Mouse (Mus musculus): ENCODE results near the gene Mta2. TPM values are rescaled to one million over a fixed set of nuclear protein-coding genes. Genes with fewer than 3 reads are reported as not detected.

Mta2 gene
- polyA plus RNA-seq, 1 experiment from 2014 or later: 175 TPM

- Histone ChIP-seq H3K4me1 (peaks cover 27% of the 10 kb centered on the region), H3K27me3 (replicated peaks) (peaks cover 42% of the 10 kb centered on the region)
Measured at GRCm38 (mm10) chr19:8989567-8990431, 48.1 kb downstream of the Mta2 start.

GRCm38 (mm10) chr19:8990432-8991102 is 48.9 kb downstream of the Mta2 start:
- H3K4me2 ChIP-seq (replicated peaks): peak overlapping the region; percentile 93
- no peaks in the 10 kb centered on the region for H3K36me3 ChIP-seq
- peaks cover 21% of the 10 kb centered on the region for H3K4me1 ChIP-seq
- peak overlapping the region; percentile 55 for H3K4me3 ChIP-seq
- H3K9ac ChIP-seq: peak overlapping the region; percentile 60
- H3K27ac ChIP-seq: no peak overlapping the region
- WGBS: 16% methylated on average over 15 of the region's 15 CpGs
- peak; percentile 54; the same call in 1 of the 2 replicates for ATAC-seq (ENCODE audit: low FRiP score, low read depth)
- no peaks in the 10 kb centered on the region for H3K9me3 ChIP-seq
- peaks cover 42% of the 10 kb centered on the region for H3K27me3 ChIP-seq (replicated peaks)

More at GRCm38 (mm10) chr19:8989567-8990431, 48.1 kb downstream of the Mta2 start:
- H3K9me3 ChIP-seq: no peaks in the 10 kb centered on the region
- peak overlapping the region; percentile 55 for H3K4me3 ChIP-seq
- H3K9ac ChIP-seq: peak overlapping the region; percentile 60
- H3K27ac ChIP-seq: no peak overlapping the region
- ATAC-seq (ENCODE audit: low FRiP score, low read depth): peak; percentile 59
- no peaks in the 10 kb centered on the region for H3K36me3 ChIP-seq
- peak overlapping the region; percentile 93 for H3K4me2 ChIP-seq (replicated peaks)
- under 1% methylated on average over 53 of the region's 53 CpGs for WGBS

DNA sequence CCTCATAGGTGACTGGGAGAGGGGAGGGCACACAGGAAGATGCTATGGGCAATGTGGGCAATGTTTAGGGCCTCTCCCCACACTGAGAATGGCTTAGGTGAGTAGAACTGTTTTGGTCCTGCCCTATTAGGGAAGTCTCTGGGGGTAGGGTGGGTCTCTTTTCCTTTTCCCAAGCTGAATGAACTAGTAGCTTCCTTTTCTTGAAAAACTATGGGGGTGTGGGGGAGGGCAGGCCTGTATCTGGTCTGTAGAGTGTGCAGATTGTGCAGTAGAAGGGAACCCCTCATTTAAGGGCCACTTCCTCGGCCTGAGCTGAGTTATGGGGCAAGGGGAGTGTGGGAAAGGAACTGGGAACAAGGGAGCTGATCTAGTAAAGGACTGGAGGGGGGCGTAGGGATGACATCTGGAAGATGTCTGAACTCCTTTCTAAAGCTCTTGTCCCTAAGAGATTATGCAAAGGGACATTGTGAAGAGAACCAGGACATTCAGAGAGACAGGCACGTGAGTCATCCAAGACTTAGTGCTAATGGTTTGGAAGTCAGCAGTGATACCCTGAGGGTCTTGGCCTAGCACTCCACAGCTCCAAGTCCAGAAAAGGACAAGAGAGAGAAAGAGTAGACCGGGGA is 49.7 kb downstream of the Mta2 start:
- no peak for ATAC-seq (ENCODE audit: low FRiP score, low read depth)
- Histone ChIP-seq H3K4me2 (replicated peaks) (peak overlapping the region; percentile 93), H3K27me3 (replicated peaks) (peaks cover 42% of the 10 kb centered on the region), H3K9me3 (no peaks in the 10 kb centered on the region), H3K27ac (no peak overlapping the region), H3K4me3 (no peak overlapping the region), H3K36me3 (no peaks in the 10 kb centered on the region), H3K4me1 (peaks cover 21% of the 10 kb centered on the region), H3K9ac (no peak overlapping the region)
- 72% methylated on average over 4 of the region's 4 CpGs for WGBS

DNA sequence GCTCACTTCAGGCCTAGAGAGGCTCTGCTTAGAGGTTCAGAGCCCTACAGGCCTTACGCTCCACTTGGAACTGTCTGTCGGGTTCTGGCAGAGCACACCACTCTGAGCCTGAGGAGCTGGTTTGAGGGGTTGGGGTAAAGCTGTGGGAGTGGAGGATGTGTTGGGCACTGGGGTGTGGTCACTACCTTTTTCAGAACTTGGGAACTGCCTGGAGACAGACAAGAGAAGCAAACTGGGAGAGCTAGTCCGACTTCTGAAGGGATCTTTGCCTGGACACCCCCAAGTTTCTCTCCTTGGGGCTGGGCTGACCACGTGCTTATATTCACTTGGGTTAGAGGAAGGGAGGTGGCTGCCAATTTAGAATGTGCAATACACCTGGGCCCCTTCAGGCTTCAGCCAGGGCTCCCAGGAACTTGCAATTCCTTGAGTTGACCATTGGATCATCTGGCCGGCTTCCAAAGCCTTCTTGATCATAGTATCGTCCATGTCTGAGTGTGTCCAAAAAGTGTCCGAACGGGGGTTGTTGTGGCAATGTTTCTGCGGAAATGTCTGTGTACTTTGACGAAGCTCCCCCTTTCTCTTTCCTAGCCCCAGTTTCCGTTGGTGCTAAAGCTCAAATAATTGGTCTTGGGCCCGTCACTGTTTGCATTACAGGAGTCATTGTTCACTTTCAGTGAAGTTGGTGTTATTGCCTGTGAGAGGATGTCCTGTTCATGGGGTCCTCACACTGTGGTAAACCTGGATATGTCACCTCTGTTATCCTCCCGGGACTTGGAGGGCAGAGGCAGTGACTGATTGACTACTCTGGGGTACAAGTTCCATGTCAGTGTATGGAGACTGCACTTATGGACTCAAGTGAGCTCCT is 50.4 kb downstream of the Mta2 start:
- Histone ChIP-seq H3K9ac (no peak overlapping the region), H3K27me3 (replicated peaks) (peaks cover 42% of the 10 kb centered on the region), H3K9me3 (no peaks in the 10 kb centered on the region), H3K36me3 (no peaks in the 10 kb centered on the region), H3K4me2 (replicated peaks) (no peak overlapping the region), H3K4me1 (peaks cover 21% of the 10 kb centered on the region), H3K27ac (no peak overlapping the region), H3K4me3 (no peak overlapping the region)
- ATAC-seq (ENCODE audit: low FRiP score, low read depth): no peak
- 78% methylated on average over 13 of the region's 13 CpGs for WGBS

- Histone ChIP-seq H3K4me1 (peaks cover 21% of the 10 kb centered on the region), H3K27ac (no peak overlapping the region), H3K4me2 (replicated peaks) (no peak overlapping the region), H3K36me3 (no peaks in the 10 kb centered on the region), H3K9ac (no peak overlapping the region), H3K27me3 (replicated peaks) (peaks cover 35% of the 10 kb centered on the region), H3K4me3 (no peak overlapping the region), H3K9me3 (no peaks in the 10 kb centered on the region)
- no peak for ATAC-seq (ENCODE audit: low FRiP score, low read depth)
- WGBS: 27% methylated on average over 12 of the region's 12 CpGs
Measured at GRCm38 (mm10) chr19:8992769-8993624, 51.3 kb downstream of the Mta2 start.

GRCm38 (mm10) chr19:8993625-8993912 is 51.9 kb downstream of the Mta2 start:
- no peak overlapping the region for H3K4me3 ChIP-seq
- peaks cover 29% of the 10 kb centered on the region for H3K27me3 ChIP-seq (replicated peaks)
- H3K9me3 ChIP-seq: no peaks in the 10 kb centered on the region
- no peak overlapping the region for H3K27ac ChIP-seq
- ATAC-seq (ENCODE audit: low FRiP score, low read depth): no peak
- H3K36me3 ChIP-seq: no peaks in the 10 kb centered on the region
- WGBS: 47% methylated on average over 2 of the region's 2 CpGs
- H3K4me1 ChIP-seq: peaks cover 21% of the 10 kb centered on the region
- no peak overlapping the region for H3K9ac ChIP-seq
- no peak overlapping the region for H3K4me2 ChIP-seq (replicated peaks)

DNA sequence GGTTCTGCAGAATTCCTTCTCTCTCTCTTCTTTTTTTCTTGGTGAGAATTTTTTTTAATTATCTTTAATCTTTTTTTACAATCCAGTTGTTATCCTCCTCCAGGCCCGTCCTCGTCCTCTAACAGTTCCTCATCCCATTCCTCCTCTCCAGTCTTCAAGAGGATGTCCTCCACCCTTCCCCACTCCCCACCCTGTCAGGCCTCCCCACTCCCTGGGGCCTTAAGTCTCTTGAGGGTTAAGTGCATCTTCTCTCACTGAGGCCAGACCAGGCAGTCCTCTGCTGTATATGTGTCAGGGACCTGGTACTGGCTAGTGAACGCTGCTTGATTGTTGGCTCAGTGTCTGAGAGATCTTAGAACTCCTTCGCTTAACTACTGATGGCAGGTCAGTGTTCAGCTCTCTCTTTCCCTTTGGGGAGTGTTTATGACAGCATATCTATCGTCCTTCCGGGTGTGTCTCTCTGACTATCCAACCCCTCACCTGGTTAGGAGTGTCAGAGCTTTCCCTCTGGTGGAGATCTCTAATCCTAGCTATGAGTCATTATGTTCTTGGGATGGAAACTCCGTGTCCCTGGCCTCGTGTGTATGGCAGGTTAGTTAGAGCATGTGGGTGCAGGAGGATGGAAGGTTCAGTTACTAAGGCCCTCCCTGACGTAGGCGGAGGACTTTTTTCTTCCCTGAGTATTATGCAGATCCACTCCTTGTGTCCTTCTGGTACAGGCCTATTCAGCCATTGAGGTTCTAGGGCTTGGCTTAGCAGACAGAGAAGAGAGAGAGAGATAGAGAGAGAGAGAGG is 53.3 kb downstream of the Mta2 start:
- H3K4me3 ChIP-seq: no peak overlapping the region
- H3K4me1 ChIP-seq: peaks cover 8% of the 10 kb centered on the region
- no peaks in the 10 kb centered on the region for H3K9me3 ChIP-seq
- no peak overlapping the region for H3K27ac ChIP-seq
- no peak overlapping the region for H3K9ac ChIP-seq
- no peak for ATAC-seq (ENCODE audit: low FRiP score, low read depth)
- 85% methylated on average over 10 of the region's 10 CpGs for WGBS
- H3K27me3 ChIP-seq (replicated peaks): peaks cover 16% of the 10 kb centered on the region
- no peaks in the 10 kb centered on the region for H3K36me3 ChIP-seq
- H3K4me2 ChIP-seq (replicated peaks): no peak overlapping the region

DNA sequence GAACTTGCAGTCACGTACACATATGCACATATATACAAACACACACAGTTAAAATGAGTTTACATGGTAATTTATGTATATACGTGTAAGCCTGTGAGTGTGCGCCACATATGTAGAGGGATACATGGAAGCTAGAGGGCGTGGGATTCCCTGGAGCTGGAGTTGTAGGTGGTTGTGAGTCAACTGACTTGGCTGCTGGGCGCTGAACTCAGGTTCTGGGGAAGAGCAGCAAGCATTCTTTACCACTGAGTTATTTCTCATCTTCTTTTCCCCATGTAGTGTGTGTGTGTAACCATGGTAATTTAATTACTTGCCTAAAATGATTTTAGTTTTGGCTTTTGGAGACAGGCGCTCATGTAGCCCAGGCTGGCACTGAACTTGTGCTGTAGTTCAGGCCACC is 54.9 kb downstream of the Mta2 start:
- Histone ChIP-seq H3K27me3 (replicated peaks) (no peaks in the 10 kb centered on the region), H3K9ac (no peak overlapping the region), H3K4me2 (replicated peaks) (no peak overlapping the region), H3K27ac (no peak overlapping the region), H3K4me3 (no peak overlapping the region), H3K9me3 (no peaks in the 10 kb centered on the region), H3K4me1 (no peaks in the 10 kb centered on the region), H3K36me3 (no peaks in the 10 kb centered on the region)
- WGBS: 92% methylated on average over 6 of the region's 6 CpGs
- no peak for ATAC-seq (ENCODE audit: low FRiP score, low read depth)

- H3K4me1 ChIP-seq: no peaks in the 10 kb centered on the region
- no peak overlapping the region for H3K4me3 ChIP-seq
- H3K9ac ChIP-seq: no peak overlapping the region
- H3K4me2 ChIP-seq (replicated peaks): no peak overlapping the region
- 74% methylated on average over 4 of the region's 4 CpGs for whole genome bisulfite sequencing
- no peaks in the 10 kb centered on the region for H3K36me3 ChIP-seq
- no peaks in the 10 kb centered on the region for H3K9me3 ChIP-seq
- H3K27me3 ChIP-seq (replicated peaks): no peaks in the 10 kb centered on the region
- no peak overlapping the region for H3K27ac ChIP-seq
- no peak for ATAC-seq (ENCODE audit: low FRiP score, low read depth)
Measured at GRCm38 (mm10) chr19:8997546-8997945, 55.9 kb downstream of the Mta2 start.

GRCm38 (mm10) chr19:8998546-8998945 is 56.9 kb downstream of the Mta2 start:
- Histone ChIP-seq H3K36me3 (no peaks in the 10 kb centered on the region), H3K9me3 (no peaks in the 10 kb centered on the region), H3K4me2 (replicated peaks) (no peak overlapping the region), H3K27ac (no peak overlapping the region), H3K4me1 (no peaks in the 10 kb centered on the region), H3K27me3 (replicated peaks) (no peaks in the 10 kb centered on the region), H3K4me3 (no peak overlapping the region), H3K9ac (no peak overlapping the region)
- 84% methylated on average over 6 of the region's 6 CpGs for WGBS
- no peak for ATAC-seq (ENCODE audit: low FRiP score, low read depth)
